Mouse (Mus musculus): Measurements from ENCODE around the gene Sprr2k. TPM values are rescaled to one million over a fixed set of nuclear protein-coding genes. Genes with fewer than 3 reads are reported as not detected.

Gene Sprr2k
- not detected in 2 replicates for polyA plus RNA-seq (2015; fragmentation: Nextera tagmentation; extraction: Ambion mirVana)

- DNase-seq (no peak), ATAC-seq (ENCODE audit: low read depth) (no peak)
- H3K27ac ChIP-seq, result no peak within 1 kb of the TSS
- no peaks in the 10 kb centered on the region for H3K9me3 ChIP-seq (replicated peaks)
- no peak within 1 kb of the TSS for H3K4me3 ChIP-seq (replicated peaks)
- no peak within 1 kb of the TSS for H3K9ac ChIP-seq
- H3K4me1 ChIP-seq (replicated peaks), result no peaks in the 10 kb centered on the region
- WGBS (ENCODE audit: insufficient replicate concordance), result 75% methylated on average over 2 of the region's 2 CpGs
- H3K4me2 ChIP-seq, result no peak within 1 kb of the TSS
- H3K36me3 ChIP-seq, result no peaks in the 10 kb centered on the region
- no peaks in the 10 kb centered on the region for H3K27me3 ChIP-seq
Measured at GRCm38 (mm10) chr3:92432282-92432681, at the start of gene Sprr2k. TSS of gene Sprr2k (plus strand) at chr3:92432582.

DNA sequence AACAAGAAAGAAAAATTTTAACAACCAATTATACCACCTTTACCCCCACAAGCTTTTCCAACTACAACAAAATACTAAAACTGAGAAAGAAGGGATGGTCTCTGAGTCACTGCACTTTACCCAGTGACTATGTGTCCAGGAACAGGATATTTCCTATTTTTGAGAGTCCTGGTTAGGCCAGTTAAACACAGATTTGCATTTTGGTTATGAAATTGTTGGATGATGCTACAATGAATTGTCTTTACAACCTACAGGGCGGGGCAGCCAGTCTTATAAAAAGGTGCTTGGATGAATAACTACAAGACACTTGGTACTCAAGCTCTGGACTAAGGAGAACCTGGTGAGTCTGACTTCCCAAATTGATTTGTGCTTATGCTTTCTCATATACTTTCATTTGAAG, 47.0 kb upstream of the Sprr2k start, which contains the start of gene Sprr2h:
Sprr2h (plus strand) TSS at position 301 of the 400 bp plus-strand sequence.
- no peaks in the 10 kb centered on the region for H3K4me1 ChIP-seq (replicated peaks)
- H3K36me3 ChIP-seq, result no peaks in the 10 kb centered on the region
- H3K27me3 ChIP-seq, result no peaks in the 10 kb centered on the region
- no peak for DNase-seq
- H3K27ac ChIP-seq, result no peak within 1 kb of the TSS
- H3K4me3 ChIP-seq (replicated peaks), result no peak within 1 kb of the TSS
- ATAC-seq (ENCODE audit: low read depth), result no peak
- H3K9ac ChIP-seq, result no peak within 1 kb of the TSS
- H3K9me3 ChIP-seq (replicated peaks), result no peaks in the 10 kb centered on the region
- H3K4me2 ChIP-seq, result no peak within 1 kb of the TSS
- WGBS (ENCODE audit: insufficient replicate concordance), result 39% methylated on average over 1 of the region's 1 CpGs

GRCm38 (mm10) chr3:92394301-92394700, 38.1 kb upstream of the Sprr2k start:
- no peak overlapping the region for H3K4me3 ChIP-seq (replicated peaks)
- WGBS (ENCODE audit: insufficient replicate concordance), result 24% methylated on average over 1 of the region's 1 CpGs
- DNase-seq, result no peak
- no peak overlapping the region for H3K9ac ChIP-seq
- H3K4me2 ChIP-seq, result no peak overlapping the region
- no peaks in the 10 kb centered on the region for H3K9me3 ChIP-seq (replicated peaks)
- no peaks in the 10 kb centered on the region for H3K36me3 ChIP-seq
- H3K4me1 ChIP-seq (replicated peaks), result no peaks in the 10 kb centered on the region
- no peak overlapping the region for H3K27ac ChIP-seq
- no peaks in the 10 kb centered on the region for H3K27me3 ChIP-seq
- ATAC-seq (ENCODE audit: low read depth), result no peak

DNA sequence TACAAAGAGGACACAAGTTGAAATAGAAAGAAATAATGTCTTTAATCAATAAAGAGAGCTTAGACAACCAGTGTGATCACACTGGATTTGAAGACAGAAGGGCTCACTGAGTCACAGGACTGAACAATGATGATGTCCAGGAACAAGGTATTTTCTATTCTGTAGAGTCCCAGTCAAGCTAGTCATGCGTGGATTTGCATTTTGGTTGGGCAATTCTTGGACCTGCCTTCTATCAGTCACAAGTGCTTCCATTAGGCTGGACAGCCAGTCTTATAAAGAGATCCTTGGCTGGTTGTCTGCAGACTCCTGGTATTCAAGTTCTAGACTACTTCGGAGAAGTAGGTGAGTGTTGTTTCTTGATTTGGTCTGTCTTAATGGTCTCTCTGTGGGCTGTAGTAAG, 24.7 kb upstream of the Sprr2k start, which contains the start of gene Sprr2i:
Sprr2i (plus strand) TSS at position 301 of the 400 bp plus-strand sequence.
- Histone ChIP-seq H3K27me3 (no peaks in the 10 kb centered on the region), H3K9ac (no peak within 1 kb of the TSS), H3K4me1 (replicated peaks) (no peaks in the 10 kb centered on the region), H3K9me3 (replicated peaks) (no peaks in the 10 kb centered on the region), H3K27ac (no peak within 1 kb of the TSS), H3K4me3 (replicated peaks) (no peak within 1 kb of the TSS), H3K36me3 (no peaks in the 10 kb centered on the region), H3K4me2 (no peak within 1 kb of the TSS)
- WGBS (ENCODE audit: insufficient replicate concordance), result 67% methylated on average over 2 of the region's 2 CpGs
- ATAC-seq (ENCODE audit: low read depth) (no peak), DNase-seq (no peak)

- no peak within 1 kb of the TSS for H3K27ac ChIP-seq
- no peak within 1 kb of the TSS for H3K4me3 ChIP-seq (replicated peaks)
- H3K4me1 ChIP-seq (replicated peaks), result no peaks in the 10 kb centered on the region
- 64% methylated on average over 2 of the region's 2 CpGs for WGBS (ENCODE audit: insufficient replicate concordance)
- no peaks in the 10 kb centered on the region for H3K36me3 ChIP-seq
- no peak within 1 kb of the TSS for H3K4me2 ChIP-seq
- no peaks in the 10 kb centered on the region for H3K9me3 ChIP-seq (replicated peaks)
- no peaks in the 10 kb centered on the region for H3K27me3 ChIP-seq
- DNase-seq, result no peak
- H3K9ac ChIP-seq, result no peak within 1 kb of the TSS
- no peak for ATAC-seq (ENCODE audit: low read depth)
Measured at GRCm38 (mm10) chr3:92417782-92418181, 14.6 kb upstream of the Sprr2k start, which contains the start of gene Sprr2j-ps. TSS of gene Sprr2j-ps (plus strand) at chr3:92418082.

DNA sequence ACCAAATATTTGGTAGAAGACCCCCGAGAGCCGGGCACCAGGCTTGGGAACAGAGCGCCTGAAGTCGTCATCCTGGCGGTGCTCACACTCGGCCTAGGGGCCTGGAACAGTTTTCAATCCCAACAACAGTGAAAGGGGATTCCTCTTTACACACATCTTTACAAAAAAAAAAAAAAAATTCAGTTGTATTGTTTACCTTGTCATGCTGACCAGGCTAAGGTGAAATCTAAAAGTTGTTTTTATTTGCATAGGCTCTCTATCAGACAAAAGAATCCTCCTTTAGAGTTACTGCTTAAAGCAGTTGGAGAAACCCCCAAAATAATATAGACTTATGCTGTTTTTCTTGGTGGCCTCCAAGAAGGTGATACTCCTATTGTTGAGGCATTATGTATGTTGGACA, 3.1 kb upstream of the Sprr2k start, which contains the start of gene Gm9774:
Gm9774 (minus strand) TSS at position 101 of the 400 bp plus-strand sequence.
- Histone ChIP-seq H3K9me3 (replicated peaks) (no peaks in the 10 kb centered on the region), H3K27me3 (no peaks in the 10 kb centered on the region), H3K4me3 (replicated peaks) (no peak within 1 kb of the TSS), H3K27ac (no peak within 1 kb of the TSS), H3K4me2 (no peak within 1 kb of the TSS), H3K4me1 (replicated peaks) (no peaks in the 10 kb centered on the region), H3K36me3 (no peaks in the 10 kb centered on the region), H3K9ac (no peak within 1 kb of the TSS)
- no peak for ATAC-seq (ENCODE audit: low read depth)
- no peak for DNase-seq
- 68% methylated on average over 6 of the region's 6 CpGs for WGBS (ENCODE audit: insufficient replicate concordance)

DNA sequence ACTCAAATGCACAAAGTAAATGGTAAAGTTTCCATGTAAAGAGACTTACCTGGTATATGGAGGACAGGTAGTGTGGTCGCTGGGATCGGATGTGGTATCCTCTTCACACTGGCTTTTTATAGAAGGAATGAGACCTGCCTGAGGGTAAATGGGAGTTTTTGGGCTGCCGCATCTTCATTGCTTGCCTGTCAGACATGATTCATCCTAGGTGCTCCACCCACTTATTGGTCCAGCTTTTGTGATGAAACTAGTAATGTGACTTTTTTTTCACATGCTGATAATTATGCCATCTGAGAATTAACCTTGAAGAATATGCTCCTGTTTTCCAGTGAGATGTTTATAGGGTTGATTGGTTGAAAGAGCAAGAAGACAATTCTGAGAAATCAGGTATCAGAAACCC, 6.3 kb downstream of the Sprr2k start, which contains the start of gene Sprr1b:
Sprr1b (minus strand) TSS at position 101 of the 400 bp plus-strand sequence.
- DNase-seq (no peak), ATAC-seq (ENCODE audit: low read depth) (no peak)
- Histone ChIP-seq H3K9me3 (replicated peaks) (no peaks in the 10 kb centered on the region), H3K36me3 (no peaks in the 10 kb centered on the region), H3K4me3 (replicated peaks) (no peak within 1 kb of the TSS), H3K9ac (no peak within 1 kb of the TSS), H3K4me1 (replicated peaks) (no peaks in the 10 kb centered on the region), H3K27me3 (no peaks in the 10 kb centered on the region), H3K4me2 (no peak within 1 kb of the TSS), H3K27ac (no peak within 1 kb of the TSS)
- 72% methylated on average over 3 of the region's 3 CpGs for WGBS (ENCODE audit: insufficient replicate concordance)

DNA sequence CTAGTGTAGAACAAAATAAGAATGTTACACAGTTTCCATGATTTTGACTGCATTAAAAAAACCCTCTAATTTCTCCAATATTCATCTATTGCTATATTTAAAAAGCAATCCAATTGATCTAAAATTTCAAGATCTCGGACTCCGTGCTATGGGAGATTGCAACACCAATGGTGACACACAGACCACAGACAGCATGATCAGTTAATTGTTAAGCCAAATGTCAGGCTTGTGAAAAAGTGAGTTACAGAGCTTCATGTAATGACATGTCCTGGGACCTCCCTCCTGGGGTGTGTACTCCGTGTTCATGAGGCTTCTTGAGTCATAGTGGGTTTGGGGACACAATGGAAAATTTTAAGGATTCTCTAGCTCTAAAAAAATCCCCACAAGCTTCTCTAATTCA, 7.8 kb downstream of the Sprr2k start:
- Histone ChIP-seq H3K9me3 (replicated peaks) (no peaks in the 10 kb centered on the region), H3K4me2 (no peak overlapping the region), H3K36me3 (no peaks in the 10 kb centered on the region), H3K27ac (no peak overlapping the region), H3K9ac (no peak overlapping the region), H3K27me3 (no peaks in the 10 kb centered on the region), H3K4me1 (replicated peaks) (no peaks in the 10 kb centered on the region), H3K4me3 (replicated peaks) (no peak overlapping the region)
- DNase-seq (no peak), ATAC-seq (ENCODE audit: low read depth) (no peak)
- 58% methylated on average over 3 of the region's 3 CpGs for WGBS (ENCODE audit: insufficient replicate concordance)

DNA sequence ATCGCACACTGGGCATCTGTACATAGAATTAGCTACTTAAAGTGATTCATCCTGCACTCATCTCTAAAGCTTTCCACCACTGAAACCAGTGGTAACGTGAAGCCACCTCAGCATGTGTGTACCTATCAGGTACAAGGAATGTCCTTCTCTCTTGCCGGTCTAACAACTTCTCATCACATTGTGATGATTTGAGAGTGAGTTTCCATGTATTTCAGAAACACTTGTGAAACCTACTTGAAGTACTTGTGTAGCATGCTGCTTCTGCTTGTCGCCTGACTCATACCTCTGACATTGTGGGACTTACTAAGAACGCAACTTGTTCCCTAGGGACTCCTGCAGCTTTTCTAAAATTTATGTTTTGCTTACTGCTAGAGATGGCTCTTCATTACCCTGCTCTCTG, 22.8 kb downstream of the Sprr2k start:
- WGBS (ENCODE audit: insufficient replicate concordance), result 74% methylated on average over 5 of the region's 5 CpGs
- no peak overlapping the region for H3K9ac ChIP-seq
- no peak overlapping the region for H3K4me3 ChIP-seq (replicated peaks)
- H3K4me2 ChIP-seq, result no peak overlapping the region
- ATAC-seq (ENCODE audit: low read depth) (no peak), DNase-seq (no peak)
- H3K36me3 ChIP-seq, result no peaks in the 10 kb centered on the region
- no peaks in the 10 kb centered on the region for H3K4me1 ChIP-seq (replicated peaks)
- no peaks in the 10 kb centered on the region for H3K27me3 ChIP-seq
- no peak overlapping the region for H3K27ac ChIP-seq
- H3K9me3 ChIP-seq (replicated peaks), result no peaks in the 10 kb centered on the region

DNA sequence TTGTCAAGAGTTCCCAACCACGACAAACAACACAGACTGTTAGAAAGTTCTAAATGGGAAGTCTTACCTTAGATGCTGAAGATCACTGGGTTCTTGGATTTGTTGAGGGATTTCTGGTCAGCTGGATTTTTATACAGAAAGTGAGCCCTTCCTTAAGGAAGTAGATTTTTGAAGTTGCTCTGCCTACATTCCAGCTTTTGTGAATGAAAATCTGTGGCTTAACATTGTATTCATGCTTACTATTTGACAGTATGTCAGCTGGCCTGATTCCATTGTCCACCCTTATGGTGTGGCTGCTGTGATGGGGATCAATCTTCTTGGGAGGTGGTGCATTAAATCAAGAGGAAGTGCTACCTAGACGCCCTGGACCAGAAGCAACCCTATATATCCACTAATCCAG, 26.2 kb downstream of the Sprr2k start, which contains the start of gene Sprr3:
Sprr3 (minus strand) TSS at position 101 of the 400 bp plus-strand sequence.
- Histone ChIP-seq H3K9me3 (replicated peaks) (no peaks in the 10 kb centered on the region), H3K4me1 (replicated peaks) (no peaks in the 10 kb centered on the region), H3K4me2 (no peak within 1 kb of the TSS), H3K4me3 (replicated peaks) (no peak within 1 kb of the TSS), H3K27ac (no peak within 1 kb of the TSS), H3K36me3 (no peaks in the 10 kb centered on the region), H3K9ac (no peak within 1 kb of the TSS), H3K27me3 (no peaks in the 10 kb centered on the region)
- DNase-seq (no peak), ATAC-seq (ENCODE audit: low read depth) (no peak)
- WGBS (ENCODE audit: insufficient replicate concordance), result 43% methylated on average over 2 of the region's 2 CpGs

- Histone ChIP-seq H3K4me2 (no peak overlapping the region), H3K27me3 (no peaks in the 10 kb centered on the region)
Measured at GRCm38 (mm10) chr3:92466576-92466975, 34.2 kb downstream of the Sprr2k start.

GRCm38 (mm10) chr3:92467424-92467823, 35.0 kb downstream of the Sprr2k start:
- no peaks in the 10 kb centered on the region for H3K27me3 ChIP-seq
- H3K9ac ChIP-seq, result no peak overlapping the region
- no peak overlapping the region for H3K4me3 ChIP-seq (replicated peaks)
- no peak overlapping the region for H3K27ac ChIP-seq
- no peaks in the 10 kb centered on the region for H3K9me3 ChIP-seq (replicated peaks)
- no peaks in the 10 kb centered on the region for H3K36me3 ChIP-seq
- no peaks in the 10 kb centered on the region for H3K4me1 ChIP-seq (replicated peaks)
- DNase-seq (no peak), ATAC-seq (ENCODE audit: low read depth) (no peak)
- H3K4me2 ChIP-seq, result no peak overlapping the region

More at GRCm38 (mm10) chr3:92466576-92466975, 34.2 kb downstream of the Sprr2k start:
- DNase-seq, result no peak
- no peaks in the 10 kb centered on the region for H3K9me3 ChIP-seq (replicated peaks)
- H3K4me3 ChIP-seq (replicated peaks), result no peak overlapping the region
- no peaks in the 10 kb centered on the region for H3K4me1 ChIP-seq (replicated peaks)
- no peak for ATAC-seq (ENCODE audit: low read depth)
- no peaks in the 10 kb centered on the region for H3K36me3 ChIP-seq
- WGBS (ENCODE audit: insufficient replicate concordance), result 69% methylated on average over 1 of the region's 1 CpGs
- no peak overlapping the region for H3K9ac ChIP-seq
- no peak overlapping the region for H3K27ac ChIP-seq
